Mouse (Mus musculus) cortical plate, adult 2 months (tissue): ENCODE results near the gene Wdr48.

Experiments used
- CTCF ChIP-seq: fragments of 200-500 bp; IDR thresholded peaks from 2 replicates; pipeline ENCODE4 v1.5.1; 2011; ENCODE audit warnings: mild to moderate bottlenecking, control low read depth, low read length; ENCODE audit not compliant: insufficient read depth; ENCODE audit errors: extremely low read depth
- POLR2A ChIP-seq: fragments of 200-500 bp; IDR thresholded peaks from 2 replicates; pipeline ENCODE4 v1.6.1; 2011; ENCODE audit warnings: mild to moderate bottlenecking, low read length, control low read depth; ENCODE audit not compliant: insufficient read depth; ENCODE audit errors: extremely low read depth

DNA sequence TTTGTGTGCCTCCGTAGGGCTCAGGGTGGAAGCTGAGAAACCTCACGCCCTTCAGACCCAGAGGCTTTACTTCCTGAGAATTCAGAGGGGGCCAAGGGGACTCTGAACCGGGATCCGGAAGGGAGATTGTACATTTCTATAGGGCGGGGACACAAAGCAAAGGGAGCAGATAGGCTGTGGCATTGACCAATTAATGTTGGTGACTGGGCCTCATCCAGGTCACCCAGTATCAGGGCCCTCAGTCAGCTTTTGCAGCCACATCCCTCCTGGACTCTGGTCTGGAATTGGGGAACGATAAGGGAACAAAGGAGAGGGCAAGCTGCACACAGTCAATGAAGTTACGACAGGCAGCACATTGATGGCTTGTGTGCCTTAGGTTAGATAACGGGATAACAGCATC is 40.5 kb upstream of the Wdr48 start:
- TF ChIP-seq POLR2A = no peak
- TF ChIP-seq CTCF = no peak
